Mouse (Mus musculus) spleen, adult 12 weeks (tissue): ENCODE measurements around the gene H2afb3.
"Not testable (repeated sequence)": the region's sequence is repeated elsewhere in the genome, so short reads cannot be mapped to it uniquely, and the experiment has no call there.

ENCODE experiments used
- DNase-seq: peaks from one replicate; pipeline ENCODE4 v3.0.0; 2022; ENCODE audit warnings: low spot score

Gene H2afb3

DNA sequence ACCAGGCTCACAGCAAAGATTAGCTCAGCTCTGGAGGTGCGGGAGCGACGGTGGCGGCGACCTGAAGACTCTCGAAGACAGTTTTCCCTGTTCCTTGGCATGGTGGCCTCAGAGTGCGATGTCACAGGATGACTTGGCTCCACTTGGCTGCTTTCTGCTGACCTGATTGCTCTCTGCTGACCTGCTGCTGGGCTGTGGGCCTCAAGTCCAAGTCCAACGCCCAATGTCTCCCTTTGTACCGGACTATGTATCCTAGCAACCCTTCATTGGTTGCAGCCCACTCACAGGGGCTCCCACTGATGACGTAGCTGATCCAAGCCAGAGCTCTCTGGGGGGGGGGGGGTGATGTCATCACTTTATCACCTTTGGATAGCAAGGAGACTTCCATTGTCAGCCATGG lies at the start of gene H2afb3:
Gene H2afb3 (minus strand): TSS at position 101 of the 400 bp plus-strand sequence.
- DNase-seq = not testable (repeated sequence)

DNA sequence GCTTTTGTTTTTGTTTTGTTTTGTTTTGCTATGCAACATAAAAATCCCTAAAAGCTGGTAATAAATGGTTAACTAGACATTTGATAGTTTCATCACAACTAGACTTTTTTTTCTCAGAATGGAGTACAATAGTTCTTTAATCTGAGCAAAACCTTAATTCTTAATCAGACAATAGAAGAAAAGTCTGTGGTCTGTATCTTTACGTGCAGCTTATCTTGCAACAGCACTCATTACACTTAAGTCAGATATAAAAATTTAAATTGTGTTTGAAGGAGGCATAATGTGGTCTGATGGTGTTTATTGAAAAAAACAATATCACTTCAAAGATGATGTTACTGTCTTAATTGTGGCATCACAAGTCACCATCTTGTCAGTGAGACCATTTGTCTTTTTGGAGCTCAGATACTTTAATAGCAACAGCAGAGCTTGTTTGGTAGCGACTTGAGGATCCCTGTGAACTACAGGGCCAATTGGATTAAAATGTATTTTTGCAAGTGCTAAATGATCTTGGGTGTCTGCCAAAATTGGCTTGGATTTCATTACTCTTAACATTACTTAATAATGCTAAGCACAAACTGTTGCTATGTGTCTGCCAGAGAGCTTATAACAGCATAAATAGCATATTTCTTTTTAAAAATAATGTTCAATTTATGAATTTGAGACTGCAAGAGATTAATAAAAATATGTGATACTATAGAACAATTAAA lies 11.3 kb downstream of the H2afb3 start:
- no peak for DNase-seq

- DNase-seq = no peak
These were observed 19.8 kb downstream of the H2afb3 start for GRCm38 (mm10) chrX:120292832-120293750.

- no peak for DNase-seq
These were observed 21.2 kb downstream of the H2afb3 start for GRCm38 (mm10) chrX:120291696-120292095.

GRCm38 (mm10) chrX:120290900-120291280 lies 22.0 kb downstream of the H2afb3 start:
- DNase-seq = no peak

DNA sequence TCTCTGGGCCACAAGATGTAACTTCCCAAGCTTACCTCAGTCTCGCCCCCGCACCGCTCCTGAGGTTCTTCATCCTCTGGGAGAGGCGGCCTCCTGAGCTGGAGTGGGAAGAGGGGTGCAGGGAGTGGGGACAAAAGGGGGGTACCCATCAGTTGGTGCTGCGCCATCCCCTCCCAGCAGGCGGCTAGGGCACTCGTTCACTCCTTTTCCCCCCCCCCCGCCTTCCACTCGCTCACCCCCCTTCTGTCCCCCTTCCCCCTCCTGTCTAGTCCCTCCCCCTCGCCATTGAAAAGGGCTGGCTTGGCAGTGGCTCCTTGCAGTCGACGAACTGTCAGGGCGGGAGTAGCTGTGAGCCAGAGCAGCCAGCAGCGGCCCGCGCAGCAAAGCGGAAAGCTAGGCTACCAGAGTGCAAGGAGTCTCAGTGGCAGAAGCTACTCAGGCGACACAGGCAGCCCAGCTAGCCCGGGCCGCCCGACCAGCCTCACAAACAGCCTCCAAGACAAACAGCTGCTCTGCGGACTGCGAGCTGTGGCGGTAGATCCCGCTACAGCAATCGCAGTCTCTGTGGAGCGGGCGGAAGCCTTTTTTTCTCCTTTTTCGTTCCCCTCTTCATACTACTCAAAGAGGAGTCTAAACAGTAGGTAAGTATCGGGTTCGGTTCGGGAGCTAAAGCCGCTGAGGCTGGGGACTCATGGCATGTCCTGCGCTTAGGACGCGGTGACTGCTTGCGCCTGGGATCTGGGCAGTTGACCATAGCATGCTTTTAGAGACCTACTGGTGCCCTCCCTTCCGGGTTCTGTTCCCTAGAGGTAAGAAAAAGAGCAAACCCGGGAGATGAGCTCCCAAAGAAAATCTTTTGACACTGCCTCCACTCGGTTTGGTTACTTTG lies 22.6 kb downstream of the H2afb3 start, which contains the start of gene Pcdh11x:
Gene Pcdh11x (plus strand): TSS at position 249 of the 889 bp plus-strand sequence.
- no peak for DNase-seq

- DNase-seq = no peak
These were observed 25.4 kb downstream of the H2afb3 start for GRCm38 (mm10) chrX:120287502-120287901.

- DNase-seq = no peak
These were observed 27.4 kb downstream of the H2afb3 start for GRCm38 (mm10) chrX:120285522-120285921.
